ENCODE assay signal across 11 mouse cellular contexts in genomic region chr19:56391307-56392046, GRCm38 (mm10). TPM values are rescaled to one million over a fixed set of nuclear protein-coding genes. Genes with fewer than 3 reads are reported as not detected.
DNase-seq lines count a peak whose midpoint lies in the region; ATAC-seq and TF ChIP-seq lines count a peak whose summit lies in the region.
"Had no signal": no experiment of that assay in that cellular context is flagged by ENCODE, and none has a peak within 500 bp of the region (broad histone marks: within the 10 kb centered on the region; RNA-seq: fewer than 3 reads in every experiment).

No protein-coding gene starts in this region.

- no peak overlapping the region for H3K27ac ChIP-seq in thymus, adult 2 months (ENCODE audit: control insufficient read depth, insufficient read depth, low read length)
- H3K27ac ChIP-seq: hindbrain, embryonic 12.5 days; limb, embryonic 12.5 days; neural tube, embryonic 12.5 days had no signal

- WGBS in thymus, adult 2 months: 66% methylated on average over 6 of the region's 6 CpGs

- DNase-seq in thymus, postnatal 25 days: peak; percentile 47
- no peak for DNase-seq in thymus, adult 2 months
- DNase-seq in lung, postnatal 4 days: peak; percentile 51 to 57
- DNase-seq in yolk sac, embryonic 10.5 days (ENCODE audit: low spot score): peak; percentile 57
- DNase-seq in layer of hippocampus, postnatal 14 days (ENCODE audit: low spot score in 2 of 2): no peak
- no peak for DNase-seq in cerebellum, postnatal 25 days

- TF ChIP-seq POLR2A in thymus, adult 2 months (IDR thresholded peaks at IDR 0.05; ENCODE audit: control insufficient read depth, extremely low read depth, insufficient read depth, low read length, poor library complexity): no peak

- peaks cover 12% of the 10 kb centered on the region for H3K4me1 ChIP-seq in thymus, adult 2 months (replicated peaks; ENCODE audit: control insufficient read depth, insufficient read depth, low read length)

- no peaks in the 10 kb centered on the region for H3K36me3 ChIP-seq in thymus, adult 2 months (ENCODE audit: control insufficient read depth, insufficient read depth, low read length)
- H3K36me3 ChIP-seq: hindbrain, embryonic 12.5 days; limb, embryonic 12.5 days; neural tube, embryonic 12.5 days had no signal

- H3K4me3 ChIP-seq in thymus, adult 2 months (ENCODE audit: control insufficient read depth, insufficient read depth, low read length): no peak overlapping the region
- H3K4me3 ChIP-seq: hindbrain, embryonic 12.5 days; limb, embryonic 12.5 days; neural tube, embryonic 12.5 days had no signal

- no peak for TF ChIP-seq CTCF in thymus, adult 2 months (IDR thresholded peaks at IDR 0.05; ENCODE audit: borderline replicate concordance, control insufficient read depth, extremely low read depth, insufficient read depth, low read length, poor library complexity)

- H3K27me3 ChIP-seq in thymus, adult 2 months (ENCODE audit: control insufficient read depth, insufficient read depth, low read length): no peaks in the 10 kb centered on the region

- ATAC-seq in hematopoietic stem cell, adult 5-6 weeks (replicated peaks in 1 of 2; ENCODE audit: insufficient read depth in 1 of 2, low FRiP score in 2 of 2, low TSS enrichment in 1 of 2, low read depth in 1 of 2, poor library complexity in 2 of 2, severe bottlenecking in 2 of 2): peak; percentile 83 to 90

RNA-seq across cellular contexts. Expression of gene Nrap, which starts 1.6 kb away (rescaled TPM):
- 0.47 and 4.3 TPM in 2 replicates for polyA plus RNA-seq in thymus, adult 2 months (2012; rRNA removed)
- total RNA-seq in hematopoietic stem cell, adult 5-6 weeks (2017): 1.1 TPM in 2 replicates
- under 1 TPM; 0.14 to 0.25 TPM for total RNA-seq in layer of hippocampus, postnatal 14 days (2021)
- polyA plus RNA-seq: embryonic facial prominence, embryonic 11.5 days had no signal

RNA-seq across cellular contexts. Expression of gene Casp7, which starts 5.5 kb away (rescaled TPM):
- polyA plus RNA-seq in thymus, adult 2 months (2012; rRNA removed): 19.6 and 21.3 TPM in 2 replicates
- total RNA-seq in hematopoietic stem cell, adult 5-6 weeks (2017): 35.4 and 43.1 TPM in 2 replicates
- 1 to 10 TPM; 5.1 to 6.3 TPM for total RNA-seq in layer of hippocampus, postnatal 14 days (2021)

Comparison
In these comparisons a context has a peak if more than half of its experiments do, and no peak if none do; other contexts are left out.
1. DNase-seq: peak in thymus, postnatal 25 days (single experiment), lung, postnatal 4 days (2 of 2) and yolk sac, embryonic 10.5 days (single experiment); none in thymus, adult 2 months (single experiment), layer of hippocampus, postnatal 14 days (0 of 2) and cerebellum, postnatal 25 days (0 of 2).